Mouse (Mus musculus) midbrain, embryonic 11.5 days (tissue): ENCODE measurements around the gene Apba2. TPM values are rescaled to one million over a fixed set of nuclear protein-coding genes. Genes with fewer than 3 reads are reported as not detected.
A peak's percentile ranks its signal among the peaks of the same experiment; 100 is the strongest.

Source experiments
- ATAC-seq: fragments of 200-750 bp; cut with Nextera tagmentation; 2 replicates; pipeline ENCODE4 v1.8.0; 2017; ENCODE audit warnings: moderate TSS enrichment, moderate library complexity; ENCODE audit not compliant: low FRiP score
- DNase-seq: peaks from one replicate; pipeline ENCODE4 v3.0.0; 2015; ENCODE audit warnings: low spot score; ENCODE audit errors: missing footprints
- H3K27ac ChIP-seq: fragments of 300-500 bp; sonication (generic); 2 replicates; pipeline ENCODE4 v1.5.1; 2014; ENCODE audit warnings: low read depth, low read length
- H3K27me3 ChIP-seq: fragments of 300-500 bp; sonication (generic); 2 replicates; pipeline ENCODE4 v1.6.1; 2014; ENCODE audit warnings: mild to moderate bottlenecking, low read length, moderate library complexity, mixed read lengths; ENCODE audit not compliant: control insufficient read depth, insufficient read depth
- H3K36me3 ChIP-seq: fragments of 300-500 bp; sonication (generic); 2 replicates; pipeline ENCODE4 v1.6.1; 2014; ENCODE audit warnings: mild to moderate bottlenecking, low read length, moderate library complexity, mixed read lengths; ENCODE audit not compliant: control insufficient read depth, insufficient read depth
- H3K4me1 ChIP-seq: fragments of 300-500 bp; sonication (generic); 2 replicates; pipeline ENCODE4 v1.6.1; 2014; ENCODE audit warnings: low read length; ENCODE audit not compliant: control insufficient read depth, insufficient read depth
- H3K4me2 ChIP-seq: fragments of 300-500 bp; sonication (generic); 2 replicates; pipeline ENCODE4 v1.6.1; 2014; ENCODE audit warnings: mild to moderate bottlenecking, moderate library complexity
- H3K4me3 ChIP-seq: fragments of 300-500 bp; sonication (generic); 2 replicates; pipeline ENCODE4 v1.5.1; 2014; ENCODE audit warnings: low read depth, low read length
- H3K9ac ChIP-seq: fragments of 300-500 bp; sonication (generic); 2 replicates; pipeline ENCODE4 v1.6.1; 2014; ENCODE audit warnings: low read length
- H3K9me3 ChIP-seq: fragments of 300-500 bp; sonication (generic); 2 replicates; pipeline ENCODE4 v1.6.1; 2016; ENCODE audit warnings: low read length; ENCODE audit not compliant: control insufficient read depth
- WGBS: fragments of 180-500 bp; shearing (Covaris S2); extraction: QIAGEN DNeasy Blood & Tissue Kit; methylation state at CpG from one replicate; pipeline ENCODE4 v1.1.7; 2014; 5-methylcytosine and 5-hydroxymethylcytosine counted together
- polyA plus RNA-seq: library from polyadenylated mRNA; unstranded; fragments of >200 nt; fragmentation: Nextera tagmentation; extraction: Ambion mirVana; gene quantifications from 2 replicates; pipeline ENCODE4 v1.2.1, GENCODE M21; 2014

Apba2 gene
- polyA plus RNA-seq, 1 experiment from 2014 or later = 82.4 TPM

- ATAC-seq = no peak
Measured at GRCm38 (mm10) chr7:64665716-64666298, 164.3 kb downstream of the Apba2 start.

GRCm38 (mm10) chr7:64667959-64668358 is 166.5 kb downstream of the Apba2 start:
- Histone ChIP-seq H3K9ac (no peak overlapping the region), H3K27me3 (no peaks in the 10 kb centered on the region), H3K27ac (no peak overlapping the region), H3K4me2 (no peak overlapping the region), H3K36me3 (no peaks in the 10 kb centered on the region), H3K4me3 (no peak overlapping the region), H3K9me3 (no peaks in the 10 kb centered on the region), H3K4me1 (no peaks in the 10 kb centered on the region)
- no peak for DNase-seq
- WGBS = 87% methylated on average over 4 of the region's 4 CpGs
- ATAC-seq = no peak

More at GRCm38 (mm10) chr7:64665716-64666298, 164.3 kb downstream of the Apba2 start:
- Histone ChIP-seq H3K4me2 (no peak overlapping the region), H3K27ac (no peak overlapping the region), H3K9ac (no peak overlapping the region), H3K27me3 (no peaks in the 10 kb centered on the region), H3K36me3 (no peaks in the 10 kb centered on the region), H3K4me1 (no peaks in the 10 kb centered on the region), H3K9me3 (no peaks in the 10 kb centered on the region), H3K4me3 (no peak overlapping the region)
- DNase-seq = peak; percentile 12
- WGBS = 83% methylated on average over 5 of the region's 5 CpGs

DNA sequence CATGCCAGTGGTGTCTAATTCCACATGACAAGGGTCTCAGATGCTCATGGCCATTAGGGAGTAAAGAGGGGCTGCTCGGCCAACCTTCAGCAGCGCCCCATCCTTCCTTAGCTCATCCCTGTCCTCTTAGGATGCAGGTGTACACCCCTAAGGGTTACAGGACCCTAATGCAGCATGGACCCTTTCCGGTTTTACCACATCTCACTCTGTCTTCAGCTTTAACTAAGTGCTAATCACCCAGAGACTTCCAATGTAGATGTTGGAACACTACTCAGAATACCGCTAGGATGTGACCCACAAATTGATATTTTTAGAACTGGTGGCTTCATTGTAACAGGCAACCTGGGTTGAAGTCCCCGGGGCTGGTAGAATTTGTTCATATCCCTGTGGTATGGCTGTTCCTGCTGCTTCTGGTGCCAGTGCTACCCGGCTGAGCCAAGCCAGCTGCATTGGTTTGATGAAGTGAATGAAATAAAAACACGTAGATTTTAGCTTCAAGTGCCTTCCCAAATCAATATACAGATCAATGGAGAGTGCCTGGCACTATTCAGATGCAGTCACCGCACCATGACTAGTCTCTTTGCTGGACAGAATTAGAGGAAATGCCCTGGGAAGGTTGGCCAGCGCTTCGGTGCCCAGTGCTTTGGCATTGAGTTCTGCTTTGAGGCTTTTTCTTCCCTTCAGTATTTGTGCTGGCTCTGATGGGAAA is 178.4 kb downstream of the Apba2 start:
- Histone ChIP-seq H3K4me2 (no peak overlapping the region), H3K36me3 (no peaks in the 10 kb centered on the region), H3K9ac (no peak overlapping the region), H3K27me3 (no peaks in the 10 kb centered on the region), H3K9me3 (no peaks in the 10 kb centered on the region; the same call in 1 of the 2 replicates), H3K4me3 (no peak overlapping the region), H3K4me1 (no peaks in the 10 kb centered on the region), H3K27ac (no peak overlapping the region)
- peak; percentile 72 for DNase-seq
- no peak for ATAC-seq
- 94% methylated on average over 10 of the region's 10 CpGs for WGBS

- ATAC-seq (no peak), DNase-seq (peak; percentile 37)
- Histone ChIP-seq H3K4me1 (no peaks in the 10 kb centered on the region), H3K27me3 (no peaks in the 10 kb centered on the region), H3K9me3 (no peaks in the 10 kb centered on the region; the same call in 1 of the 2 replicates), H3K36me3 (no peaks in the 10 kb centered on the region), H3K4me2 (no peak overlapping the region), H3K9ac (no peak overlapping the region), H3K4me3 (no peak overlapping the region), H3K27ac (no peak overlapping the region)
- WGBS = 75% methylated on average over 4 of the region's 4 CpGs
Measured at GRCm38 (mm10) chr7:64684893-64685292, 183.4 kb downstream of the Apba2 start.

DNA sequence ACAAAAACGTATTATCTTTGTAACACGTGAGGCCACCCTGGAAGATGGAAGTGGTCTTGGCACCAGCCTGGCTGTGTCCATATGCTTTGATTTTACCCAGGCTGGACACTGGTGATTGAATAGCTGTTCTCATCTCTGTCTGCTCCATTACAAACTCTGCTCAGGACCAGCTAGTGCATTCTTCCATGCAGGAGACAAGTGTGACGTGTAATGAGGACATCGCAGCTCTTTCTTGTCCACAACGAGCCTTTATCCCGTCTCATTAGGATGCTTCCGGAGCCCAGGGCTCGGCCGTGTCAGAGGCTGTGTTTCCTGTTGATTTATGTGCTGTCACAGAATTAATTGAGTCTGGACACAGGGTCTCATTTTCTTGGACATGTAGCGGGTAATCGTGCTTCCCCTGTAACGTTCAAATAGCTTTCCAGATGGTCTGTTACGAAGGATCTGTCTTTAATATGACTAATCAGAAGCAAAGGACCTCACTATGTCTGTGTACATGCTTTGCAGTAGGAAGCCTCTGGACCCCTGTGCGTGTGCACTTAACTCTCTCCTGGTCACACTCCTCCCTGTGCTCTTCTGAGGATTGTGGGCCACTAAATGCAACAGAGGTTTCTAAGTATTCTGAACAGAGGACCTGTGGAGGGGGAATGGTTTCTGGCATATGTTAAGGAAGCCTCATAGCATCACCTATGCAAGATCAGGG is 186.8 kb downstream of the Apba2 start:
- no peak overlapping the region for H3K9ac ChIP-seq
- peak; percentile 47 for DNase-seq
- 80% methylated on average over 14 of the region's 14 CpGs for WGBS
- no peak overlapping the region for H3K27ac ChIP-seq
- H3K4me1 ChIP-seq = no peaks in the 10 kb centered on the region
- no peaks in the 10 kb centered on the region for H3K27me3 ChIP-seq
- H3K4me2 ChIP-seq = no peak overlapping the region
- H3K4me3 ChIP-seq = no peak overlapping the region
- no peak for ATAC-seq
- no peaks in the 10 kb centered on the region; the same call in 1 of the 2 replicates for H3K9me3 ChIP-seq
- H3K36me3 ChIP-seq = no peaks in the 10 kb centered on the region

DNA sequence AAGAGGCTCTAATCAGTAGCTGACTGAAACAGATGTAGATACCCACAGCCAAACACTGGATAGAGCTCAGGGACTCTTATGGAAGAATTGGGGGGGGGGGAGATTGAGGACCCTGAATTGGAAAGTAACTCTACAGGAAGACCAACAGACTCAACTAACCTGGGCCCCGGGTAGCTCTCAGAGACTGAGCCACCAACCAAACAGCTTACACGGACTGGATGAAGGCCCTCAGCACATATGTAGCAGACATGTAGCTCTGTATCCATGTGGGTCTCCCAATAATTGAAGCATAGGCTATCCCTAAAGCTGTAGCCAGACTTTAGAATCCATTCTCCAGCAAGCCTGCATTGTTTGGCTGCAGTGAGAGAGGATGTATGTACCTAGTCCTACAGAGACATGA is 190.3 kb downstream of the Apba2 start:
- Histone ChIP-seq H3K4me3 (no peak overlapping the region), H3K9ac (no peak overlapping the region), H3K27ac (no peak overlapping the region), H3K36me3 (no peaks in the 10 kb centered on the region), H3K9me3 (no peaks in the 10 kb centered on the region), H3K4me2 (no peak overlapping the region), H3K4me1 (no peaks in the 10 kb centered on the region), H3K27me3 (no peaks in the 10 kb centered on the region)
- WGBS = 100% methylated on average over 2 of the region's 2 CpGs
- ATAC-seq (no peak), DNase-seq (peak; percentile 65)

- H3K4me1 ChIP-seq = no peaks in the 10 kb centered on the region
- no peak for ATAC-seq
- H3K27ac ChIP-seq = no peak overlapping the region
- H3K36me3 ChIP-seq = no peaks in the 10 kb centered on the region
- H3K9ac ChIP-seq = no peak overlapping the region
- H3K4me2 ChIP-seq = no peak overlapping the region
- H3K27me3 ChIP-seq = no peaks in the 10 kb centered on the region
- WGBS = 97% methylated on average over 6 of the region's 6 CpGs
- DNase-seq = peak; percentile 49
- H3K4me3 ChIP-seq = no peak overlapping the region
- no peaks in the 10 kb centered on the region for H3K9me3 ChIP-seq
Measured at GRCm38 (mm10) chr7:64694937-64695336, 193.4 kb downstream of the Apba2 start.

DNA sequence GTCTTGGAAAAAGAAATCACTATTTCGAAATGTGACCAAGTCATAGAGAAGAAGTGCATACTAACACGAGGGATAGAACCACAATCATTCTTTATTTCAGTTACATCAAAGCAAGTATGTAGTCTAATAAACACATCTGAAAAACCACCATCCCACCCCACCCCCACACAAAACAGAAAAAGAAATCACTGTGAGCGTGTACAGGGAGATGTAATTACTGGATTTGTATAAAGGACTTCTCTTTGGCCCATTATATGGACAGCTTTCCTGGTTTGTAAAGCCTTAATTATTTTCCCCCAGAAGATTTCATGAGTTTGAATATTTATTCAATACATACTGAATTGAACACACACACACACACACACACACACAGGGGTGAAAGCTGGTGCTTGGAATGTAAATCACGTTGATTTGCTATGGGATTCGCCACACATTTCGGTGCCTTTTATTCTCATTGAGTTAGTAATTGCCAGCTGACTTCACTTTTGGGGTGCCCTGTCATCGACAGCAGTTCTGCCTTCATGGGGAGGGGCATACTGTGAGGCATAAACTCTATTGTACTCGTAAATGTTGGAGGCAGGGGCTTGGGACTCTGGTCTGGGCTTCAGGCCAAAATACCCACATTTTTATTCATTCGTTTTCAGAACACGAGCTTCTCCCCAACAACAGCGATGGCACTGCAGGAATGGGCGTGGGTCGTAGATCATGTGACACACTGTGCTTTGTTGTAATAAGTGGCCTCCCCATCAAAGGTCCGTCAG is 195.2 kb downstream of the Apba2 start:
- ATAC-seq = 0 out of 2 replicates have a peak, but pooled peaks have one; percentile 7
- H3K27ac ChIP-seq = no peak overlapping the region
- peak; percentile 72 for DNase-seq

More for the DNA sequence above, 195.2 kb downstream of the Apba2 start:
- Histone ChIP-seq H3K27me3 (no peaks in the 10 kb centered on the region), H3K4me2 (no peak overlapping the region), H3K9me3 (no peaks in the 10 kb centered on the region), H3K4me1 (no peaks in the 10 kb centered on the region), H3K9ac (no peak overlapping the region), H3K4me3 (no peak overlapping the region), H3K36me3 (no peaks in the 10 kb centered on the region)
- whole genome bisulfite sequencing = 85% methylated on average over 14 of the region's 14 CpGs
